Mouse (Mus musculus) erythroblast, embryonic 14.5 days (primary cell): Measurements from ENCODE around the gene Gale.

ENCODE experiments used
- GATA1 ChIP-seq: IDR thresholded peaks from 2 replicates; pipeline ENCODE4 v1.6.1; 2012; ENCODE audit warnings: low read length, inconsistent platforms, mixed read lengths
- TAL1 ChIP-seq: IDR thresholded peaks from 3 replicates; pipeline ENCODE4 v1.6.1; 2012; ENCODE audit warnings: low read length, inconsistent platforms, mixed read lengths

GRCm38 (mm10) chr4:135965113-135965512 is 1.6 kb downstream of the Gale start:
- TF ChIP-seq TAL1 (no peak), GATA1 (no peak)
